Mouse (Mus musculus) heart, embryonic 14.5 days (tissue): ENCODE data around the gene Klhdc2. TPM values are rescaled to one million over a fixed set of nuclear protein-coding genes. Genes with fewer than 3 reads are reported as not detected.
A peak's percentile ranks its signal among the peaks of the same experiment; 100 is the strongest.

Source experiments
- ATAC-seq: fragments of 200-750 bp; cut with Nextera tagmentation; 2 replicates; pipeline ENCODE4 v1.8.0; 2017; ENCODE audit warnings: low read depth, moderate TSS enrichment; ENCODE audit not compliant: insufficient number of reproducible peaks, insufficient read depth, low FRiP score
- H3K27ac ChIP-seq, 2 experiments: fragments of 200-500 bp in 1 of 2; fragments of 300-500 bp in 1 of 2; sonication (generic) in 1 of 2; replicated peaks in 1 of 2; 2 replicates each; pipeline ENCODE4 v1.5.1; 2012 to 2014; ENCODE audit warnings: low read depth in 2 of 2, low read length in 2 of 2, control low read depth in 1 of 2, mild to moderate bottlenecking in 1 of 2, mixed read lengths in 1 of 2; ENCODE audit not compliant: control insufficient read depth in 1 of 2, insufficient read depth in 1 of 2
- H3K27me3 ChIP-seq: fragments of 300-500 bp; sonication (generic); 2 replicates; pipeline ENCODE4 v1.6.1; 2014; ENCODE audit warnings: mild to moderate bottlenecking, low read length, control low read depth; ENCODE audit not compliant: control insufficient read depth, insufficient read depth
- H3K36me3 ChIP-seq: fragments of 300-500 bp; sonication (generic); 2 replicates; pipeline ENCODE4 v1.6.1; 2014; ENCODE audit warnings: mild to moderate bottlenecking, control low read depth, low read length, mixed read lengths; ENCODE audit not compliant: control insufficient read depth, insufficient read depth
- H3K4me1 ChIP-seq, 2 experiments: fragments of 200-500 bp in 1 of 2; fragments of 300-500 bp in 1 of 2; sonication (generic) in 1 of 2; 2 replicates each; pipeline ENCODE4 v1.6.1; 2012 to 2014; ENCODE audit warnings: low read length in 2 of 2, control low read depth in 1 of 2, mixed read lengths in 1 of 2; ENCODE audit not compliant: control insufficient read depth in 2 of 2, insufficient read depth in 2 of 2
- H3K4me2 ChIP-seq: fragments of 300-500 bp; sonication (generic); 2 replicates; pipeline ENCODE4 v1.6.1; 2014; ENCODE audit warnings: mild to moderate bottlenecking, low read length
- H3K4me3 ChIP-seq, 2 experiments: fragments of 200-500 bp in 1 of 2; fragments of 300-500 bp in 1 of 2; sonication (generic) in 1 of 2; 2 replicates each; pipeline ENCODE4 v1.5.1; 2012 to 2014; ENCODE audit warnings: low read length in 2 of 2, mild to moderate bottlenecking in 2 of 2, control low read depth in 1 of 2, low read depth in 1 of 2, moderate library complexity in 1 of 2; ENCODE audit not compliant: control insufficient read depth in 1 of 2, insufficient read depth in 1 of 2
- H3K9ac ChIP-seq: fragments of 300-500 bp; sonication (generic); 2 replicates; pipeline ENCODE4 v1.6.1; 2014; ENCODE audit warnings: mild to moderate bottlenecking, low read length
- H3K9me3 ChIP-seq: fragments of 300-500 bp; sonication (generic); 2 replicates; pipeline ENCODE4 v1.6.1; 2016; ENCODE audit warnings: low read length, control low read depth; ENCODE audit not compliant: control insufficient read depth
- WGBS: fragments of 180-500 bp; shearing (Covaris S2); extraction: QIAGEN DNeasy Blood & Tissue Kit; methylation state at CpG from one replicate; pipeline ENCODE4 v1.1.7; 2014; 5-methylcytosine and 5-hydroxymethylcytosine counted together
- polyA plus RNA-seq: library from polyadenylated mRNA; unstranded; fragments of >200 nt; fragmentation: Nextera tagmentation; extraction: Ambion mirVana; gene quantifications from 2 replicates; pipeline ENCODE4 v1.2.1, GENCODE M21; 2014

The Klhdc2 gene
- polyA plus RNA-seq, 1 experiment from 2014 or later, result 144 TPM

DNA sequence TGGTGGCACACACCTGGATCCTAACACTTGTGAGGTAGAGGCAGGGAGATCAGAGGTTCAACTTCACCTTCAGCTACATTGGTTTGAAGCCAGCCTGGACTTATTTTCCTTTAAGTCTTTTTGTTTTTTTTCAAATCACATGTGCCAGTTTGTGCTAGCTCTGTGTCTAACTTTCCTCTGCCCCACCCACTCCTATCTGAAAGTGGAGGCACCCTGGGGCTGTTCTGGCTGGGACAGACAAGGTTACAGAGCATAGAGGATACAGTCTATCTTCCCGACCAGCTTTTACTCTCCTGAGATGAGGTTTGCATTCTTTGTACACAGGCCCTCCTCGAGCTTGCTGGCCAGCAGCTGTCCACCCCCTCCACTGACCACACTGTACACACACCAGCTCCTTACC is 2.7 kb upstream of the Klhdc2 start:
- Histone ChIP-seq H3K27ac (no peak overlapping the region), H3K9ac (no peak overlapping the region), H3K27me3 (no peaks in the 10 kb centered on the region), H3K9me3 (no peaks in the 10 kb centered on the region), H3K36me3 (no peaks in the 10 kb centered on the region), H3K4me2 (no peak overlapping the region), H3K4me3 (no peak overlapping the region), H3K4me1 (peaks cover 4 to 18% of the 10 kb centered on the region in 2 experiments)
- no peak for ATAC-seq
- WGBS, result 50% methylated on average over 2 of the region's 2 CpGs

DNA sequence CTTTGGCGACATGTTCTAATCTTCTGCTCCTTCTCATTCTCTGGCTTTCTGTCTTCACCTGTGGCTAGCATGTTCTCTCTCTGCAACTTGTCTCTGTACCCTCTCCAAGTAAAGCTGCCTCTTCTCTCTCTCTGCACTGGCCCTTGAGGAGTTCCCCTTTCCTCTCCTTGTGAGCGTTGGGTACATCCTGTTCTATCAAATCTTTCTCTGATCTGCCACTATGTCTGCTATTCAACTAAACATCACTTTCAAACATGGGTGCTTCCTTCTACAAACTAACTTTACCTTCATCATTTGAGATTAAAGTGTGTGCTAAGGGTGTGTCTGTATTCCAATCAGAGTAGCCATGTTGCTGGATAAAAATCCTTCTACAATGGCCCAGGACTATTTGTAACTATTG is 1.5 kb upstream of the Klhdc2 start:
- peaks cover 10 to 24% of the 10 kb centered on the region in 2 experiments for H3K4me1 ChIP-seq
- H3K27ac ChIP-seq, result no peak overlapping the region
- no peaks in the 10 kb centered on the region for H3K27me3 ChIP-seq
- WGBS, result 79% methylated on average over 2 of the region's 2 CpGs
- no peak for ATAC-seq
- no peak overlapping the region for H3K4me3 ChIP-seq
- H3K9ac ChIP-seq, result no peak overlapping the region
- peaks cover 1% of the 10 kb centered on the region for H3K36me3 ChIP-seq
- no peaks in the 10 kb centered on the region for H3K9me3 ChIP-seq
- no peak overlapping the region for H3K4me2 ChIP-seq

DNA sequence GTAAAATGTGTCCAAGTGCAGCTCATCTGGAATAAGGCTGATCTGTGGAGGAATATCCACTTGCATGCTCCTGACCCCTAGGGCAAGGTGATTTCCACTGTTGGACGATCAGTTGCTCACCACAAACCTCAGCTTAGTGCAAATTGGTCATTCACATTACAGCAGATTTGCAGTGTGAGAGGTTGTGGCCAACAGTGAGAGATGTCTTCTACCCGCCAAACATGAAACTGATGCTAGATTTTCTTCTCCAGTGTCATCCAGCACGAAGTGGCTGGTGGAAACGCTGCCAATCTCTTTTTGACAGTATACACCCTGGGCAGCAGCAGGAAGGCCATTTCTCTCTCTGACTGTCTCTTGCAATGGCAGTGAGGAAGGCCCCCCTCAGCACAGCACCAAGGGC is 830 bp upstream of the Klhdc2 start:
- Histone ChIP-seq H3K4me2 (peak overlapping the region; percentile 75; the same call in 1 of the 2 replicates), H3K27ac (no peak overlapping the region), H3K36me3 (peaks cover 8% of the 10 kb centered on the region), H3K9ac (no peak overlapping the region), H3K4me1 (peaks cover 10 to 24% of the 10 kb centered on the region in 2 experiments), H3K27me3 (no peaks in the 10 kb centered on the region), H3K9me3 (no peaks in the 10 kb centered on the region), H3K4me3 (no peak overlapping the region; a peak in 1 of 4 replicates)
- ATAC-seq, result no peak
- WGBS, result 79% methylated on average over 4 of the region's 4 CpGs

DNA sequence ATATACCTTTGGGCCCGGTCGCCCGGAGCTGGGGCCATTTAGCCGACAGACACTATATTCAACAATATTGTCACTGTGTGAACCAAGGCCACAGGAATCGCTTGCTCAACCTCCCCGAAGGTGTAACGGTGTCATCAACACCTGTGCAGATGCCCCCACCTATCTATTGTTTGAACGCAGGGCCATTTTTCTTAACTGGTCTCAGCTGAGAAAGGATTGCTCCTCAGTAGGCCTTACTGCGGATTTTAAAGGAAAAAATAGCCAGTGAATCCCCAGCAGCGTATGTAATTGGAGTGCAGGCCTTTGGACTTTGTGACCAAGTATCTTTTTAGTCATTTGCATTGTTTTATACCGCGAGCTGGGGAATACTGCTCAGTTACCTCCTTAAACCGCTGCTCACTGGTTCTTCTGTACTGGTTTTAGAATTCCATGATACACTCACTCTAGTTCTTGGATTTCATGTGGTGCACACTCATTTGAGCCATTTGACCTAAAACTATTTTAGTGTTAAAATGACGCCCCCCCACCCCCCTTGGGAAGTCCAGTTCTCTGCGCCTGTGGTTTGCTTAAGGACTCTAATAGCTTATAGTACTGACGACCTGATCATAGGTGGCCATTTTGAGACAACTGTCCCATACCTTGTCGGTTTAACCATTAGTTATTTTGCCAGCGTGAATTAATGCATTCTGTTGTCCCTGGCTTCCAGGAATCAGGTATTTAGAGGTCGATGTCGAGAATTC is 1.1 kb downstream of the Klhdc2 start:
- Histone ChIP-seq H3K4me3 (peak overlapping the region; percentile 82 to 97), H3K9ac (peak overlapping the region; percentile 99), H3K27ac (peak overlapping the region; percentile 87 to 97), H3K4me2 (peak overlapping the region; percentile 75), H3K27me3 (no peaks in the 10 kb centered on the region), H3K36me3 (peaks cover 26% of the 10 kb centered on the region), H3K9me3 (no peaks in the 10 kb centered on the region), H3K4me1 (peaks cover 10 to 24% of the 10 kb centered on the region in 2 experiments)
- no peak for ATAC-seq
- WGBS, result 19% methylated on average over 20 of the region's 20 CpGs

DNA sequence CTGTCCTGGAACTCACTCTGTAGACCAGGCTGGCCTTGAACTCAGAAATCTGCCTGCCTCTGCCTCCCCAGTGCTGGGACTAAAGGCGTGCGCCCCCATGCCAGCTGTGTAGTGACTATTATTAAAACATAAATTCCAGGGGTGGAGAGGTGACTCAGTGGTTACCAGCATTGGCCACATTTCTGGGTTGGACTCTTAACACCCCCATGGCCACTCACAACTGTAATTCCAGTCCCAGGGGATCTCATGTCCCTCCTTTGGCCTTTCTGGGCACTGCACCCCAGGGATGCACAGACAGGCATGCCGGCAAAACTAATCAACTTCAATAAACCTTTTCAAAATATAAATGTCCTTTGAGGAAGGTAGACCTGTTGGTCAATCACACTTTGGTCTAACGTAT is 1.8 kb downstream of the Klhdc2 start:
- ATAC-seq, result no peak
- H3K4me3 ChIP-seq, result no peak overlapping the region
- H3K9me3 ChIP-seq, result no peaks in the 10 kb centered on the region
- 91% methylated on average over 4 of the region's 4 CpGs for WGBS
- H3K9ac ChIP-seq, result no peak overlapping the region
- peaks cover 33% of the 10 kb centered on the region for H3K36me3 ChIP-seq
- peak overlapping the region; percentile 75 for H3K4me2 ChIP-seq
- peaks cover 10 to 24% of the 10 kb centered on the region in 2 experiments for H3K4me1 ChIP-seq
- no peak overlapping the region for H3K27ac ChIP-seq
- H3K27me3 ChIP-seq, result no peaks in the 10 kb centered on the region

DNA sequence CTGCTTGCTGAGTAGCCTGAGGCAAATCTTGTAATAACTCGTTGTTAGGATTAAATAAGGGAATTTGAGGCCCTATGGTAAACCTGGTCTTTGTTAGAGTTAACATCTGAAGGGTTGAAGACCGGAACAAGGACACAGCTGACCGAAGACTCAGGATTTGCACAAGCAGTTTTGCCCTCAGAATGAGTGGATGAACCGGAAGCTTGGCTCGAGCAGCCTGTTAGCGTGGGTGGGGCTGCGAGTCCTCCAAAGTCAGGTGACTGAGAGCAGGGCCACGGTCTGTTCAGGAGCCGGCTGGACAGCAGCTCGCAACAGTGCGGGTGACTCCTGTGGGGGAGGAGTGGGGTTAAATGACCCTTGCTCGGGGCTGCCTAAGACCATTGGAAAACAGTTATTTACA is 2.8 kb downstream of the Klhdc2 start:
- Histone ChIP-seq H3K36me3 (peaks cover 43% of the 10 kb centered on the region), H3K9me3 (no peaks in the 10 kb centered on the region), H3K27me3 (no peaks in the 10 kb centered on the region), H3K4me2 (peak overlapping the region; percentile 75), H3K9ac (no peak overlapping the region), H3K27ac (peak overlapping the region in 1 of 2 experiments; percentile 41; a peak in 2 of 4 replicates), H3K4me3 (peak overlapping the region in 1 of 2 experiments; percentile 1; a peak in 1 of 4 replicates), H3K4me1 (peaks cover 10 to 24% of the 10 kb centered on the region in 2 experiments)
- WGBS, result 42% methylated on average over 12 of the region's 12 CpGs
- no peak for ATAC-seq

DNA sequence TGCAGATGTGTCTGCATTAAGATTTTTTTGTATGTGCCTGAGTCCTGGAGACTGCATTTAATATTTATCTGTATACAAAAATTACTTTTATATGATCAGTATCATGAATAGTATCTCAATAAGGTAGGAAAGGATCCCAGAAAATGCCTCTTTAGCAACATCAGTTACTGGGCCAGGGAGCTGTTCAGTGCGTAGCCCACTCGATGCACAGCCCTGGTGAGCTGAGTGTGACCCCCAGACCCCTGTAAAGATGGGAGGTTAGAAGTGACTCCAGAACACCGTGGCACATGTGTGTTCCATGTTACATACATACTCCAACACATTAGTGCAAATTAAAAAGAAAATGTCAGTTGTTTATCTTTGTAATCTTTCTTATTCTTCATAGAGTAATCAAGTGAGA is 3.4 kb downstream of the Klhdc2 start:
- Histone ChIP-seq H3K4me2 (no peak overlapping the region), H3K9ac (no peak overlapping the region), H3K27ac (no peak overlapping the region), H3K9me3 (no peaks in the 10 kb centered on the region), H3K4me3 (no peak overlapping the region), H3K4me1 (peaks cover 10 to 24% of the 10 kb centered on the region in 2 experiments), H3K36me3 (peaks cover 49% of the 10 kb centered on the region), H3K27me3 (no peaks in the 10 kb centered on the region)
- ATAC-seq, result no peak
- WGBS, result 85% methylated on average over 3 of the region's 3 CpGs

DNA sequence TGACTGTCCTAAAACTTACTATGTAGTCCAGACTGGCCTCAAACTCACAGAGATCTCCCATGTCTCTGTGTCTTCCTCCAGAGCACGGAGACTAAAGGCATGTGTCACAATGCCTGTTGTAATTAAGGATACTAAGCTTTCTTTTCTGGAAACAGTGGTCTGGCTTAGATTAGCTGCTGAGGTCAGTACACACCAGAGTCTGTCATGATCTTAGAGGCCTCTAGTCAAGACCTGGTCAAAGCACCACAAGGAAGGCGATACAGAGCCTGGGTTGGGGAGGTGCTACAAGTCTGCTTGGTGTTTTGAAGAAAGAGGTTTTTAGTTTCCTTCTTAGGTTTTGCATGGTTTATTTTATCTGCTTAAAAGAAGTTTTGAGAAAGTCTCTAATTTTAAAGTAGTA is 3.9 kb downstream of the Klhdc2 start:
- H3K4me3 ChIP-seq, result no peak overlapping the region
- H3K9me3 ChIP-seq, result no peaks in the 10 kb centered on the region
- no peak for ATAC-seq
- no peak overlapping the region for H3K9ac ChIP-seq
- H3K4me1 ChIP-seq, result peaks cover 10 to 24% of the 10 kb centered on the region in 2 experiments
- H3K27ac ChIP-seq, result no peak overlapping the region
- 78% methylated on average over 2 of the region's 2 CpGs for WGBS
- no peaks in the 10 kb centered on the region for H3K27me3 ChIP-seq
- no peak overlapping the region for H3K4me2 ChIP-seq
- peaks cover 54% of the 10 kb centered on the region for H3K36me3 ChIP-seq
